Mouse (Mus musculus) fat pad, adult 2 months (tissue): ENCODE data around the gene Bves.
"Not testable (repeated sequence)": the region's sequence is repeated elsewhere in the genome, so short reads cannot be mapped to it uniquely, and the experiment has no call there.

Experiments used
- DNase-seq: peaks from one replicate; pipeline ENCODE4 v3.0.0-alpha.2; 2011; ENCODE audit warnings: low read depth, low spot score; ENCODE audit errors: extremely low read depth

The Bves gene

DNA sequence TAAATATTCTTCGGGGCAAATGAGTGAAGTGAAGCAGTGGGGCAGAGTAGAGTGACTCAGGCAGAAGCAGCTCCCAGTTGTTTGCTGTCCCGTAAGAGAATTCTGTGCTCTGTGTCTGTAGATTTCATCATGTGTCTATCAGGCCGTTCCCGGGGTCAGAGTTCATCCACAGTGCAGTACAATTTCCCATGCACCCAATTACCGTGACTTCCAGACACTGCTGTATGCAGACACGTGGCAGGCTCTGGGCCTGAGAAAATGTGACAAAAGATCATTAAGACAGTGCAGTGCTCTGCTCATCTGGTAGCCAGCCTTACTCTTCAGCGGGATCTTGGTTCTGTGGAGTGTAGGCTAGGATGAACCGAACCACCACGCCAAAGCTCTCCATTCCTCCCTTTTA lies 9.6 kb downstream of the Bves start:
- no peak for DNase-seq

DNA sequence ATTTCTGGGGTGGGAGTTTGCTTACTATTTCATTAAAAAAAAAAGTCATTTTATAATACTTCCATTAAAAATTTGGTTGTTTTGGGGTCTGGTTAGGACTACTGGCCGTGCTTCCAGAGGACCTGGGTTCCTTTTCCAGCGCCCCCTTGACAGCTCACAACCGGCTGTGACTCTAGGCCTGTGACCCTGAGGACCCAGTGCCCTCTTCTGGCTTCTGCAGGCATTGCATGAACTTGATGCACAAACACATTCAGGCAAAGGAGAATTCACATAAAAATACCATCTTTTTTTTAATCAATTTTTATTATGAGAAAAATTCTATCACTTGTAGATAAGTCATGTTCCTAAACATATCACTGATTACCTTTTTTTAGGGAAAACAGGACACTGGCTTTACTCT lies 12.6 kb downstream of the Bves start:
- DNase-seq, result not testable (repeated sequence)

DNA sequence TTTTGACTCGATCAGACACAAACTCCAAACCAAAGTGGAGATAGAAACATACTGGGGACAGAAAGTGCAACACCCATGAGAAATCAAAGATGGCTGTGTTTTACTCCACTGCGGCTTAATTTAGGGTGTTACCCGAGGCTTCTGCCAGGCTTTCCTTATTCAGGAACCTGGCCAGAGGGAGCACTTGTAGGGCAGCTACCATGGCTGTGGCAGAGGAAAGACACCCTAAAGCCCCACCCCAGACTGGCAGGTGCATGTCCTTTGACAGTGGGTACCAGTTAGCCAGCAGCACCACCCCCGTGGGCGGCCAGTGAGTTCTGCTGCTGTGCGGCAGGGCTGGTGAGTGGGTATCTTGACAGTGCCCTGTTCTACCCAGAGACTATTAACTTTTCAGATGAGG lies 20.5 kb downstream of the Bves start:
- DNase-seq, result no peak

DNA sequence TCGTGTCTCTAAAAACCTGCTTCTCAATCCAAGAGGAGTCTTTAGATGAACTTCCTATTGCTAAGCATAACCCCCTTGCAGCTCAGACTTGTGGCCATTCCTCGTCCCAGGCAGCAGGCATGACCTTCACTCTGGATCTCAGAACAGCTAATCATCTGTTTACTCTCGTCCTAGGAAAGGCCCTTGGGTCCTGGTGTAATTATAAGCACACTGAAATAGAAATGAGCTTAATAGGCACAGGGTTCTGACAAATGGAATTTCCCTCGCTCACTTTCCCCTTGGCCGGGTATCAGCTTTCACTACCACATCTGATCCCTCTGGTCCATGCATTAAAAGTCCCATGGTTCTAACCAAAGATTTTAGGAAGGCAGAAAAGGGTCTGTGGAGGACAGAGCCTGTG lies 27.8 kb downstream of the Bves start:
- DNase-seq, result no peak

DNA sequence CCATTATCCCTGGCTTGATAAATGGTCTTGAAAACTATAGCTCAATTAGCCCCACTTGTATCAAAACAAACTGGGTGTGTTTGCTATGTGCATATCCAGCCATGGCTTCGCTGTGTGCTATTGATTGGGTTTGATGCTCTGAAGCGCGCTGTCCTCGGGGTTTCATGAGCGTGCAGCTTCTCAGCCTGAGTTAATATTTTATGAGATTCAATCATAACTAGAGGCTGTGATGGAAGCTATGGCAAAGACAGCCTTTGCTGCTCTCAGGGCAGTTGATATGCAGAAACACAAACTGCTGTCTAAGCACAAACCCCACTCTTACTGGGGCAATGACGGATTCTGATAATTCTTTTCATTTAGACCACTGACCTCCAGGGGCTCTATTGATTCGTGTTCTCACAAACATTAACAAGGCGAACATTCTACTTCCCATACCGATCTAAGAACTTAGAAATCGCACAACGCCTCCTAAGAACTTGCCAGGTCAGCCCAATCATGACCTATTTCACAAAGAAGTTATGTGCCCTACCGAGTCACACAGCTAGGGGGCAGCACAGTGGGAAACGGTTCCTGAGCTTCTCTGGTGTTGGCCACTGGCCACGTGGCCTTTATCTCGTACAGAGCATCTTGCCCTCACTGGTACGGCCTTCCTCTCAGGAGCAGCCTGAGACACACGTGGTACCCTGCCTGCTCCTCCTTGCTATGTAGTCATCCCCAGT lies 31.6 kb downstream of the Bves start:
- DNase-seq, result no peak

DNA sequence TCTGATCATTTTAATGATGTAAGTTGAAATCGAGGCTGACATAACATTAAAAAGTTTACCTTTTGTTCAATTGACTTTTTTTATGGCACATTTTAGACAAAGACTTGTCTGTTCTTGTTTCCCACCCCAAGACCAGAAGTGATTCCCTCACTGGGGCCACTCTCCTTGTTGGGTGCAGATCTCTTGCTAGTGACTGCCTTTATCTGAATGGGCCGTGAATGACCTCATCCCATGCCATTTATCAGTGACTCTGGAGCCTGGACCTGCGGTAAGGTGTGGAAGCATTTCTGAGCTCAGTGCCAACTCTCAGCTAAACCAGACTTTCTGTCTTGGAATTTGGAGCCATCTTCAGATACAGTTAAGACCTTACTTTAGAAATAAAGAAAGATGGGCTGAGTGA lies 34.1 kb downstream of the Bves start:
- DNase-seq, result no peak

DNA sequence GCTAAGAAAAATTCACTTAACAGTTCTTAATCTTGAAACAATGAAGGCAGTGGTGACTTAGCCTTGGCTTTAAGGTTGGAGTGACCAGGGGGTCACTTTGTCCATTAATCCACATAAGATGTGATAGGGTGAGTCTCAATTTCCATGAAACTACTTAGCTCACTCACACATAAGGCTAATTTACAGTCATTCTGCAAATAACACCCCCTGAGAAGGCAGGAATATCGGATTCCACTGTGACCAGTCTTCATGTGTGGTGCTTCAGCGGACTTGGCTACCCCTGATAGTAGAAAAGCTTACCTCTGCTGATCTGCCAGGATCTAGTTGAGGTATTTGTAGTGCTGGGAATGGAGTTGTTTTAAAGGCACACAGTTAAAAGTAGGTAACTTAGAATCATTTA lies 35.0 kb downstream of the Bves start:
- no peak for DNase-seq

DNA sequence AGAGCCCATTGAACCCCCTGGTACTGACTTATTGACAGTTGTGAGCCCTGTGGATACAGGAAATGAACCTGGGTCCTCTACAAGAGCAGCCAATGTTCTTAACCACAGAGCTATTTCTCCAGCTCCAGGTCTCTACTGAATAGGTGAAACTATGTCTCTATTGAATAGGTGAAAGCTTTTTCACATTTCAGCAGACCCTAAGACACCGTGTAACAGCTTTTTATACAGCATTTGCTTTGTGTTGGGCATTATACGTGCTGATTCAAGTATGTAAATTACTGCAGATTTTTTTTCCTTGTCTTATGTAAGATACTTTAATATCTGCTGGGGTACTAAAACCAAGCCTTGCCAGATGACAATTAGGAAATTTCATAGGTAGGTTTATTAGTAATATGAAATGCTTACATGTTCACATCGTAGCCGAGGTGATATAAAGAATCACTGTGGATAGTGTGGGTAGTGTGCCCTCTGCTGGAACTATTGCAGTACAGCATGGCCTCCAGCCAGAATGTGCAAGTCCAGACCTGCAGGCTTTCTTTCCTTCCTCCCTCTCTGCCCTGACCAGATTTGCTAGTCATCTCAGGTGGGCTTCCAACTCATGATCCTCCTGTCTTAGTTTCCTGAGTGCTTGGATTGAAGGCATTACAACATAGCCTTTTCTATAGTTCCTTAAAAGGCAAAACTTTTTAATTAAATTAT lies 37.6 kb downstream of the Bves start:
- DNase-seq, result no peak

DNA sequence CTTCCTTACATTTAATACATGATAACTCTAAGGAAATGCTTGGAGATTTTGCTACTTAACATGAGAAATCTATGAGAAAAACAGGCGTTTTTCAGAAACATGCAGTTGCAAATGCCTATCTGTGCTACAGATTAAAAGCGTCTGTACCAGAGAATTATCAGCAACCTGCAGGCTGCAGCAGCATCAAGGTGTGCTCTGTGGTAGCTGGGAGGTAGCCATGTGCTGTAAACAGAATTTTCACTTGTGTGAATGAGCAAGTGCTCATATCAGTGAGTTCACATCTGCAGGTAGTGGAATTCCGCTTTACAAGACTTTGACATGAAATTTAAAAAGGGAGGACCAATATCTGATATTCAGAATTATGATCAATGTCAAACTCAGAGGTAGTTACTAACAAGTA lies 42.7 kb downstream of the Bves start:
- no peak for DNase-seq

DNA sequence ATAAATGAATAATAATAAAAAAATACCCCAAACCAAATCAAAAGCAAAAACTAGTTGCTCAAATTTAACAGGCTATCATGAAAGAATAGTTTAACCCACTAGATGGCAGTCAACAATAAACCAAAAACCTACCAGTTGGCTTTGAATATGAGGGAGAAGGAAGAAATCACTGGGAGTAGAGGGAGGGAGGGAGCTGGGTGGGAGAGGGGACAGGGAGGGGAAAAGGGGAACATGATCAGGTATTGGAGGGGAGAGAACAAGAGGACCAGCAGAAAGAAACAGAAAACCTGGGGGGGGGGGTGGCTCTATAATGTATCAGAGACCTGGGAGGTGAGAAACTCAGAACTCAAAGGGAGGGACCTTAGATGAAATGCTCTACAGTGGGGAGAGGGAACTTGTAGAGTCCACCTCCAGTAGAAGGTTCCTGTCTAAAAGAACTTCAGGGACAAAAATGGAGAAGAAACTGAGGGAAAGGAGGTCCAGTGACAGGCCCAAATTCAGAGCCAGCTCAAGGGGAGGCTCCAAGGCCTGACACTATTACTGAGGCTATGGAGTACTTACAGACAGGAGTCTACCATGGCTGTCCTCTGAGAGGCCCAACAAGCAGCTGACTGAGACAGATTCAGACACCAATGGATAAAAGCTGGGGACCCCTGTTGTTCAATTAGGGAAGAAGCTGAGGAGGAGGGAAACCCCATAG lies 46.5 kb downstream of the Bves start:
- no peak for DNase-seq

DNA sequence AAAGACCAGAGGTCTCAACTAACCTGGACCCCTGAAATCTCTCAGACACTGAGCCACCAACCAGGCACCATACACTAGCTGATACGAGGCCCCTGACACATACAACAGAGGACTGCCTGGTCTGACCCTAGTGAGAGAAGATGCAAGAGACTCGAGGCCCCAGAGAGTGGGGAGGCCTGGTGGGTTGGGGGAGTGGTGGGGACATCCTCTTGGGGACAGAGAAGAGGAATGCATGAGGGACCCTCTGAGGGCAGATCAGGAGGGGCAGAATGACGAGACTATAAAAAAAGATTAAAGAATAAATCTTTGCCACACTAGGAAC lies 47.0 kb downstream of the Bves start:
- DNase-seq, result no peak

DNA sequence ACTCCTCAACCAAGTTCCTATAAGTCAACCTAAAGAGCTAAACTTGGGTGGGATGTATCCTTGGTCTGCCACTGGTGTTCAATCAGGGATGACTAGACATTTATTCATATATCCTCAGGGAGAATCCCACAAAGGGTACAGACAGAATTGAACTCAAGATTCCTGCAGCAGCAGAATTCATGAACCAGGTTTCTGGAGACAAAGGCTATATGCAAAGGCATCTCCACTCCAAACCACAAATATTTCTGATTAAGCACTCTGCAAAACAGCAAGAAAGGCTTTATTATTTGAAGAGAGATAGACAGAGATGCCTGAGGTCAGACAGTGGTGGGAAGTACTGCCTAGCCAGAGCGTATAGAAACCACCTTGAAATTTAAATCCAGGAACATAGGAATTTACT lies 62.6 kb downstream of the Bves start:
- no peak for DNase-seq

DNA sequence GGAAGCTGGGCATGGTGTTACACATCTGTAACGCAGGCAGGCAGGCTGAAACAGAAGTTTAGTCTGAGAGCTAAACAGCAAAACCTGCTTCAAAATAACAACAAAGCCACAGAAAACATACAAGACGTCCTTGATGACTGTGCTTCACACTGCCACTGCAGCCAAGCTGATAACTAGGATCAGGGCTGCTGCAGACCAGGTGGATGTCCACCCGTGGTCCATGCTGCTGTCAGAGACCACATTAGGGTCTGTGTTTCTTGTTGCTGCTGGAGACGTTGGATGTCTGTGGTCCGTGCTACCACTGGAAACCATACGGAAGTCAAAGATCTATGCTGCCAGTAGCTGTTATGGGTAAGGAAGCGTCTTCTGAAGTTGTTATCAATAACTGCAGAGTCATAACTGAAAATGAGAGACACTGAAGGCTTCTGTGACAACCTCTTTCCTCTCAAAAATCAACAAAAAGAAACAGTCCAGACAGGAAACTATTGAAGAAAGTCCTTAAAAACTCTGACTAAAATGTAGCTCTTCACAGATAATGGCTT lies 64.2 kb downstream of the Bves start:
- DNase-seq, result no peak

DNA sequence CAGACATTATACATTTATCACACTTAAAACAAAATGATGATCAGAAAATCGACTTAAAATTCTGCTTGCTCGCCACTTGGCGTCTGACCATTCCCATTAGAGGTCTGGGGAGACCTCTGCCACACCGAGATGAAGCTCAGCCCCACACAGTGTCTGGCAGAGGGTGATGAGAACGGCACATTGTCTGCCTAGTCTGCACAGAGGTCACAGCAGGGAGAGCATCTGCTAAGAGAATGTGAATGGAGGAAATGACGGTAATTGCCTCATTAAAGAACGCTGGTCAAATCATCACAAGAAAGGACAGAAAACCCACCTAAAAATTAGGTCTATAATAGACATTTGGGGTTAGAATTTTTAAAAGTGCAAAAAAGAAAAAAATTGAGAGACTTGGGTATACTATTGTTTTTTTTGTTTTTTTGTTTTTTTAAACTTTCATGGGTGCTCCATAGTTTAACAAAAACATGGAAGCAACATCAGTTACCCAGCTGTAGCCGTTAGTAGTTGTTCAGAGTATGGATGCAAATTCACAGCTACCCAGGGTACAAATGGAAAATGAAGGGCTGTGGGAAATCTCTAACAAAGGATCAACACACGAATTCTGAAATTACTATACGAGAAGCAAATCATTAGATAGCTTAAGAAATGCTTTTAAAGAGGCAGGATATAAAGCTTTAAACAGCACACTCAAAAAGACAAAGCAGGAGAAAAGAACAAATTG lies 75.2 kb downstream of the Bves start:
- DNase-seq, result no peak

DNA sequence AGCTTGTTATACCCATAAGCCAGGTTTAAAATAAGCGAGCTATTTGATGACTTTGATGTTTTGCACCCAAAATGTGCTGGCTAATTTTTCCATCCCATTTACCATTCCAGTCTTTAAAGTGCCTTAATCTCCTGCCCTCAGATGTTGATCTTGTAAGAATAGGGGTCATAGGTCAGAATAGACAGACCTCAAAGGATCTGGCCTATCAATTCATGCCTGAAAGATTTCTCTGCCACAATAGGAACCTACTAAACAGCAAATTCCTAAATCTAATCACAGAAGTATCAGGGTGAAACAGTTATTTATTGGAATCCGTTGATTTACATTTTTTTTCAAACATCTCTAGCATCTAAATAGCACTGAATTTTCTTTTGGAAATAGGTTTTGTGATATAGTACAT lies 76.2 kb downstream of the Bves start:
- no peak for DNase-seq

DNA sequence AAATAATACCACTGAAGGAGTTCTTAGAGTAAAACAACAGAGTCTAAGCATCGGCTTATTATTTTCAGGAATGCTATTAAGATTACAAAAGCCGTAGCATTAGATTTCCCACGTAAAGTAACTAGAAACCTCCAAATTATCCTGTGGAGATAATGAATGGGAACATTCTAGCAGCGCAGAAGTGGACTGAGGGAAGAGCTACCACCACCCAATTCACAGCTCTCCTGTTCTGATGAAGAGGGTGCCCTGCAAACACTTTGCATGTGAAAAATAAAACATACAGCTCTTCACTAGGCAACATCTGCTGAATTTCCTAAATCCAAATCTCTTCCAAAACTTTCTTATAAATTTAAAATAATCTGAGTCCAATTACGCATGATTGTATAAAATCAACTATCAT lies 76.6 kb downstream of the Bves start:
- DNase-seq, result no peak
